In genomic region chr6:125230571-125230970, GRCm38 (mm10) we compare ENCODE assay signal across 8 mouse cellular contexts. TPM values are rescaled to one million over a fixed set of nuclear protein-coding genes. Genes with fewer than 3 reads are reported as not detected.
DNase-seq lines count a peak whose midpoint lies in the region; ATAC-seq and TF ChIP-seq lines count a peak whose summit lies in the region.

No protein-coding gene starts in this region.

- no peaks in the 10 kb centered on the region for H3K36me3 ChIP-seq in lung, embryonic 14.5 days (ENCODE audit: insufficient read depth)
- H3K36me3 ChIP-seq in liver, postnatal 0 days (replicated peaks; ENCODE audit: insufficient read depth, low read length), result peaks cover 24% of the 10 kb centered on the region; the same call in 1 of the 2 replicates
- H3K36me3 ChIP-seq in kidney, embryonic 14.5 days (ENCODE audit: control insufficient read depth, insufficient read depth, low read length), result no peaks in the 10 kb centered on the region

- H3K9ac ChIP-seq in lung, embryonic 14.5 days, result no peak overlapping the region; the same call in 1 of the 2 replicates
- peak overlapping the region; percentile 89; the same call in 1 of the 2 replicates for H3K9ac ChIP-seq in liver, postnatal 0 days (replicated peaks)
- no peak overlapping the region for H3K9ac ChIP-seq in kidney, embryonic 14.5 days (ENCODE audit: low read depth, low read length)

- 58% methylated on average over 9 of the region's 9 CpGs for WGBS in lung, embryonic 14.5 days
- 73% methylated on average over 9 of the region's 9 CpGs for WGBS in liver, postnatal 0 days (ENCODE audit: insufficient replicate concordance)
- 62% methylated on average over 9 of the region's 9 CpGs for WGBS in kidney, embryonic 14.5 days

- H3K4me2 ChIP-seq in lung, embryonic 14.5 days, result peak overlapping the region; percentile 98; the same call in 1 of the 2 replicates
- H3K4me2 ChIP-seq in liver, postnatal 0 days (ENCODE audit: low read depth, low read length), result peak overlapping the region; percentile 88
- no peak overlapping the region for H3K4me2 ChIP-seq in kidney, embryonic 14.5 days (replicated peaks; ENCODE audit: low read depth, low read length)

- no peaks in the 10 kb centered on the region for H3K27me3 ChIP-seq in lung, embryonic 14.5 days (ENCODE audit: insufficient read depth, low read length)
- H3K27me3 ChIP-seq in liver, postnatal 0 days (ENCODE audit: insufficient read depth, low read length), result no peaks in the 10 kb centered on the region
- H3K27me3 ChIP-seq in kidney, embryonic 14.5 days (ENCODE audit: control insufficient read depth, insufficient read depth, low read length), result no peaks in the 10 kb centered on the region

- no peaks in the 10 kb centered on the region for H3K9me3 ChIP-seq in lung, embryonic 14.5 days (ENCODE audit: low read depth, low read length)
- no peaks in the 10 kb centered on the region for H3K9me3 ChIP-seq in liver, postnatal 0 days (ENCODE audit: low read length)
- no peaks in the 10 kb centered on the region for H3K9me3 ChIP-seq in kidney, embryonic 14.5 days (ENCODE audit: control insufficient read depth, low read length)

- ATAC-seq in lung, embryonic 14.5 days (ENCODE audit: insufficient read depth), result no peak
- ATAC-seq in liver, postnatal 0 days, result no peak
- ATAC-seq in kidney, embryonic 14.5 days (ENCODE audit: low FRiP score, low TSS enrichment), result no peak

- no peak for TF ChIP-seq EP300 in liver, postnatal 0 days (IDR thresholded peaks at IDR 0.05; ENCODE audit: low read depth)

- peak; percentile 32 to 54 for DNase-seq in adrenal gland, adult (ENCODE audit: inconsistent age in 2 of 2, low spot score in 1 of 2)
- no peak for DNase-seq in adrenal gland, postnatal 25 days
- DNase-seq in lung, embryonic 14.5 days, result no peak
- DNase-seq in lung, postnatal 25 days (ENCODE audit: low spot score), result no peak
- no peak for DNase-seq in liver, postnatal 0 days
- DNase-seq in thymus, postnatal 14 days, result peak; percentile 56
- no peak for DNase-seq in spleen, postnatal 4 days (ENCODE audit: low spot score in 2 of 2)

- no peak overlapping the region for H3K4me3 ChIP-seq in lung, embryonic 14.5 days (ENCODE audit: low read depth, low read length)
- peak overlapping the region; percentile 80 for H3K4me3 ChIP-seq in liver, postnatal 0 days (ENCODE audit: low read depth, low read length)
- no peak overlapping the region for H3K4me3 ChIP-seq in kidney, embryonic 14.5 days (ENCODE audit: low read length)

- TF ChIP-seq CTCF in lung, embryonic 14.5 days (IDR thresholded peaks at IDR 0.05; ENCODE audit: low read depth), result no peak
- no peak for TF ChIP-seq CTCF in liver, postnatal 0 days (IDR thresholded peaks at IDR 0.05; ENCODE audit: low read depth)

- no peaks in the 10 kb centered on the region; the same call in 1 of the 2 replicates for H3K4me1 ChIP-seq in lung, embryonic 14.5 days (ENCODE audit: insufficient read depth)
- H3K4me1 ChIP-seq in liver, postnatal 0 days (ENCODE audit: insufficient read depth), result peaks cover 22% of the 10 kb centered on the region
- peaks cover 7% of the 10 kb centered on the region; the same call in 1 of the 2 replicates for H3K4me1 ChIP-seq in kidney, embryonic 14.5 days (ENCODE audit: control insufficient read depth, insufficient read depth, low read length)

- no peak overlapping the region for H3K27ac ChIP-seq in lung, embryonic 14.5 days (ENCODE audit: low read depth)
- peak overlapping the region; percentile 98 for H3K27ac ChIP-seq in liver, postnatal 0 days (ENCODE audit: low read depth)
- no peak overlapping the region for H3K27ac ChIP-seq in kidney, embryonic 14.5 days (ENCODE audit: low read depth, low read length)

RNA-seq across cellular contexts. Expression of gene Tapbpl, which starts 1.1 kb away (rescaled TPM):
- total RNA-seq in adrenal gland, postnatal 25 days (2021), result 7.6 and 9.8 TPM in 2 replicates
- polyA plus RNA-seq in lung, embryonic 14.5 days (2014; fragmentation: Nextera tagmentation; extraction: Ambion mirVana), result 4.3 and 5.4 TPM in 2 replicates
- 14.4 and 14.7 TPM in 2 replicates for polyA plus RNA-seq in liver, postnatal 0 days (2015; fragmentation: Nextera tagmentation; extraction: Ambion mirVana)
- 2.0 and 4.5 TPM in 2 replicates for polyA plus RNA-seq in kidney, embryonic 14.5 days (2014; fragmentation: Nextera tagmentation; extraction: Ambion mirVana)

RNA-seq across cellular contexts. Expression of gene Cd27, which starts 6.2 kb away (rescaled TPM):
- total RNA-seq in adrenal gland, postnatal 25 days (2021), result 0.79 TPM in 1 of 2 replicates, not detected in the other
- 1.9 and 2.0 TPM in 2 replicates for polyA plus RNA-seq in lung, embryonic 14.5 days (2014; fragmentation: Nextera tagmentation; extraction: Ambion mirVana)
- 1.1 and 2.3 TPM in 2 replicates for polyA plus RNA-seq in liver, postnatal 0 days (2015; fragmentation: Nextera tagmentation; extraction: Ambion mirVana)
- polyA plus RNA-seq in kidney, embryonic 14.5 days (2014; fragmentation: Nextera tagmentation; extraction: Ambion mirVana), result 1.5 and 2.0 TPM in 2 replicates

RNA-seq across cellular contexts. Expression of gene Vamp1, which starts 15.2 kb away (rescaled TPM):
- 81.4 and 102 TPM in 2 replicates for total RNA-seq in adrenal gland, postnatal 25 days (2021)
- polyA plus RNA-seq in lung, embryonic 14.5 days (2014; fragmentation: Nextera tagmentation; extraction: Ambion mirVana), result 2.4 and 2.6 TPM in 2 replicates
- 1.4 and 1.7 TPM in 2 replicates for polyA plus RNA-seq in liver, postnatal 0 days (2015; fragmentation: Nextera tagmentation; extraction: Ambion mirVana)
- polyA plus RNA-seq in kidney, embryonic 14.5 days (2014; fragmentation: Nextera tagmentation; extraction: Ambion mirVana), result 2.0 and 3.5 TPM in 2 replicates

RNA-seq across cellular contexts. Expression of gene Mrpl51, which starts 39.0 kb away (rescaled TPM):
- 158 and 198 TPM in 2 replicates for total RNA-seq in adrenal gland, postnatal 25 days (2021)
- 202 and 205 TPM in 2 replicates for polyA plus RNA-seq in lung, embryonic 14.5 days (2014; fragmentation: Nextera tagmentation; extraction: Ambion mirVana)
- 210 and 215 TPM in 2 replicates for polyA plus RNA-seq in liver, postnatal 0 days (2015; fragmentation: Nextera tagmentation; extraction: Ambion mirVana)
- polyA plus RNA-seq in kidney, embryonic 14.5 days (2014; fragmentation: Nextera tagmentation; extraction: Ambion mirVana), result 203 and 238 TPM in 2 replicates

RNA-seq across cellular contexts. Expression of gene Ncapd2, which starts 39.1 kb away (rescaled TPM):
- 35.6 and 48.3 TPM in 2 replicates for total RNA-seq in adrenal gland, postnatal 25 days (2021)
- 151 and 167 TPM in 2 replicates for polyA plus RNA-seq in lung, embryonic 14.5 days (2014; fragmentation: Nextera tagmentation; extraction: Ambion mirVana)
- polyA plus RNA-seq in liver, postnatal 0 days (2015; fragmentation: Nextera tagmentation; extraction: Ambion mirVana), result 33.5 and 39.1 TPM in 2 replicates
- polyA plus RNA-seq in kidney, embryonic 14.5 days (2014; fragmentation: Nextera tagmentation; extraction: Ambion mirVana), result 99.6 and 150 TPM in 2 replicates

Comparison
In these comparisons a context has a peak if more than half of its experiments do, and no peak if none do; other contexts are left out.
1. DNase-seq: peak in adrenal gland, adult (2 of 2) and thymus, postnatal 14 days (single experiment); none in adrenal gland, postnatal 25 days (single experiment), lung, embryonic 14.5 days (single experiment), lung, postnatal 25 days (single experiment), liver, postnatal 0 days (single experiment) and spleen, postnatal 4 days (0 of 2).